Mouse (Mus musculus): ENCODE results near the gene H2-D1.

The H2-D1 gene

GRCm38 (mm10) chr17:35262664-35263522 lies at the start of gene H2-D1:
H2-D1 (plus strand) TSS chr17:35262730.
- peak; percentile 93 for DNase-seq

DNA sequence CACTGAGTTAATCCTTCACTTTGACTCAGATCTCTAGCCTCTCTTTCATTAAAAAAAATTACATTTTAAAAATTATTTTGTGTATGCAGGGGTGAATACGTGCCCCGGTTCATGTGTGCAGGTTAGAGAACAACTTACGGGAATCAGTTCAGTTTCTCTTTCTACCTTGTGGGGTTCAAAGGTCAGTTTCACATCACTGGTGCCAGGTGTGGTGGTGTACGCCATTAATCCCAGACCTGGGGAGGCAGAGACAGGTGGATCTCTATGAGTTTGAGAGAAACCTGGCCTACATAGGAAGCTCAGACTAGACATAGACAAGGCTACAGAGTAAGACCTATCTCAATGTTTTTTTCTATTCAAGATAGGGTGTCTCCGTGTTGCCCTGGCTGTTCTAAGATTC lies 49.5 kb upstream of the H2-D1 start:
- no peak for DNase-seq

GRCm38 (mm10) chr17:35218516-35219193 lies 43.9 kb upstream of the H2-D1 start:
- DNase-seq = no peak

DNA sequence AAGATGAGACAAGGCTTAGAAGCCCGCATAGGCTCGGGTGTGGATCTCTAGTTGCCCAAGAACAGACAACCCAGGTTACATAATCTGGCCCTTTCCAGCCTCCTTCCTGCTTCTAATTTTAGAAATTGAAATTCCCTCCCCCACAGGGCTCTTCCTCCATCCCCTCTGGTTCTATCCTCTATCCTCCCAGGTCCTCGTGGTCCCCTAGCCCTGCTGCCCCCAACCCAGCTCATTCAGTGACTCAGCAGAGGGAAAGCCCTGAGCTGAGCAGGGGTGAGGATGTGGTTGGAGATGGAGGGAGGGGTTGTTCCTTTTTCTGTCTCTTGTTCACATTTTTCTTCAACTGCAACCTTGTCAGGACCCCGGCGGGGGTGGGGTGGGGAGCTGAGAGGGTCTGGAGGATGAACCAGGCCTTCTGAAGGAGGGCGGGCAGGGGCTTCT lies 42.9 kb upstream of the H2-D1 start:
- DNase-seq = no peak

DNA sequence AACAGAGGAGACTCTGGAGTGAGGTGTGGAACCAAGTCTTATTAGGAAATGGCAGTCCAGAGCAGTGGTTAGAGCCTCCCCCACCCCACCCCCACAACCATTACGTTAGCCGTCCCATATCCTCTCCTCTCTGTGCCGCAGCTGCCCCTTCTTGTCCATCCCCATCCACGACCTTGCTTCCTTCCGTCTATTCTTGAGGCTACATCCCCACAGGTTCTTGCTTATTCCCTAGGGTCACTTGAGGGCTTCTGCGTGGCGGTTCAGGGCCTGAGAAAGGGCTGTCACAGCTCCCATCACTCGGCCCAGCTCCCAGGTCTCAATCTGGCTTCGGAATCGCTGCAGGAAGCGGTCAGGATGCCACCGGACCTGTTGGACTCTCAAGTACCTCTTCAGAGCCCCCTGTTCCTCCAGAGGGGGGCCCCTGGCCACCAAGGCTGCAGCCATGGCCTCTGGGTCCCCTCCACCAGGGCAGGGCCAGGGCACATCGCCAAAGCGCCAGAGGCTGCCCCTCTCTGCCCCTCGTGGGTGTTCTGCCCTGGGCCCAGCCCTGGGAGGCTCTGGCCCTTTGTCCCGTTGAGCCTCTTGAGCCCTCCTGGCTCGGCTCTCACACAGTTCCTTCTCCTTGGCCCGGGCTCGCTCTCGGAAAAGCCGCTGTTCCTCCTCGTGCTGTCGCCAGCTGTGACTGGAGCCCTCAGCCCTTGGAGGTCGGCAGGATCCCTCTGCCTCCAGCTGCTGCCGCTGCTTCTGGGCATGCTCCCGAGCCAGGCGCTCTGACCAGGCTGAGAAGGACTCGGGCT lies 42.2 kb upstream of the H2-D1 start, which contains the start of gene Gm16181:
TSS of gene Gm16181 (plus strand) at position 679 of the 797 bp plus-strand sequence.
- DNase-seq = peak; percentile 21

GRCm38 (mm10) chr17:35222299-35222698 lies 40.2 kb upstream of the H2-D1 start:
- DNase-seq = no peak

DNA sequence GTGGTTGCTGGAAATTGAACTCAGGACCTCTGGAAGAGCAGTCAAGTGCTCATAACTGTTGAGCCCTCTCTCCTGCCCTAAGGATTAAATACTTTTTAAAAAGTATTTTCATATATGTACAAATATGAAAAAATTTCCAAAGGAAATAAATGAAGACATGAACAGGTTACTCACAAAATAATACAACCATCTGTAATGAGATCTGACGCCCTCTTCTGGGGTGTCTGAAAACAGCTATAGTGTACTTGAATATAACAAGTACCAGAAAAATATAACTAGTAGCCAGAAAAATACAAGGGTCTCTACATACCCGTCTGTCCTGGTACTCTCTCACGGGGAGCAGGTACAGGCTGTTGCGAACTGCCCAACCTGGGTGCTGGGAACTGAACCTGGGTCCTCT lies 37.9 kb upstream of the H2-D1 start:
- DNase-seq = no peak

DNA sequence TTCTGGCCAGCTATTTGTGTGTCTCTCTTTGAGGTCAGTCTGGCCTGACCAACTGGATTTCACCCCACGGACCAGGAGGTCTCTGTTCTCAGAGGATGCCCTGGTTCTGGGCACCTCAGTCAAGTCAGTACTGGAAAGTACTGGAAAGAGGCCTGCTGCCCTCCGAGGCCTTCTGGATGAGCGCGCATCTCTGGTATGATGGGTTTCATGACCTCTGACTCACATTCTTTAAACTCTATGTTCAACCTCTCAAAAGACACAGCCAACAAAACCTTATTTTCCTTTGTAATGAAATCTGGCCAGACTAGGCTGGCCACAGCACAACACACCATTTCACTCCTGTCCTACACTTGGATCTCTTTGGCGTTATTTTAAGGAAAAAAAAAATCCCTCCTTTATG lies 37.1 kb upstream of the H2-D1 start:
- no peak for DNase-seq

- DNase-seq = no peak
Measured at GRCm38 (mm10) chr17:35226561-35227046, 35.9 kb upstream of the H2-D1 start.

- no peak for DNase-seq
Measured at GRCm38 (mm10) chr17:35231022-35231421, 31.5 kb upstream of the H2-D1 start.

- peak; percentile 75 for DNase-seq
Measured at GRCm38 (mm10) chr17:35232043-35232442, 30.5 kb upstream of the H2-D1 start.

GRCm38 (mm10) chr17:35232659-35233058 lies 29.9 kb upstream of the H2-D1 start:
- DNase-seq = no peak

DNA sequence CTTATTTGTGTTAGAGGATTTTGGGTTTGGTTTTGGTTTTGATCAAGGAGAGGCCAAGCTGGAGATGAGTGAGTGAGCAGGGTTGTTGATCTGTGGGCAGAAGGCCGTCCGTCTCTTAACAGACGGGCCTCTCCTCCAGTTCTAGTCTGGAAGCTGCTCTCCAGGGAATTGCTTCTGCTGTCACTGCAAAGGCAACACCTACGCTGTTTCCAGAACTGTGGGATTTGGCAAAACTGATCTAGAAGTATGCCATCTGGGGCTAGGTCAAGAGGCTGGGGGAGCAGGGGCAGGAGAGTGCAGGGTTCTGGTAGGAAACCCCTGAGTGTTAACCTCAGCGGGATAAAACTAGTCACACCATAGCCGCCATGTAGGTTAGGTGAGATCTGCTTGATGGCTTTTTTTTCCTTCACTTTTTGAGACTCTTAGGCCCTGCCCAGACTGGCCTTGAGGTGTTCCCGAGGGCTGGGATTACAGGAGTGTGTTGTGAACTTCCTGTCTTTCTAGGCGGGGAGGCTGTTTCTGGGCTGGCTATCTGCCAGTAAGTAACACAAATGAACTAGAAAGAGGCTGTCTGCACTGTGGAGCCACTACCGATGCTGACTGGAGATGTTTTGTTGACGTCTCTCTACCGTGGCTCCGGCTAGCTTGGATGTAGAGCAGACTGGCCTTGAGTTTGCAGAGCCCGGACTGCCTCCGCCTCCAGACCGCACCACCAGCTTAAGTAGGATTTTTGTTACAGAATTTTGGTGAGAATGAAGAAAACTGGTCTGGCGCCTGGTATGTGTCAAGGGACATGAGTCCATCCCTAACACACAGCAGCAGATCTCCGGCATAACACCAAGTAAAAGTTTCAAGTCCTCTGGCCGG lies 29.2 kb upstream of the H2-D1 start, which contains the start of gene Atp6v1g2:
TSS of gene Atp6v1g2 (plus strand) at position 547 of the 867 bp plus-strand sequence.
- peak; percentile 45 for DNase-seq

DNA sequence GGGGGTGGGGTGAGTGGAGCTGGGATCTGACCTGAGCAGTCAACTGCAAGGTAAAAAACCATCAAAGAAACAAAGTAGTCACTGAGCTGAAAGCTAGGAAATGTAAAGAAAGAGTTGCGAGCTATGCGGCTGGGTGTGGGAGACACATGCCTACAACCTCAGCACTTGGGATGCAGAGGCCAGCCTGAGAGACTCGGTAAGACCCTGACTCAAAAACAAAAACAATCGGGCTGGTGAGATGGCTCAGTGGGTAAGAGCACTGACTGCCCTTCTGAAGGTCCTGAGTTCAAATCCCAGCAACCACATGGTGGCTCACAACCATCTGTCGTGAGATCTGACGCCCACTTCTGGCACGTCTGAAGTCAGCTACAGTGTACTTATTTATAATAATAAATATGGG lies 28.4 kb upstream of the H2-D1 start:
- peak; percentile 50 for DNase-seq

DNA sequence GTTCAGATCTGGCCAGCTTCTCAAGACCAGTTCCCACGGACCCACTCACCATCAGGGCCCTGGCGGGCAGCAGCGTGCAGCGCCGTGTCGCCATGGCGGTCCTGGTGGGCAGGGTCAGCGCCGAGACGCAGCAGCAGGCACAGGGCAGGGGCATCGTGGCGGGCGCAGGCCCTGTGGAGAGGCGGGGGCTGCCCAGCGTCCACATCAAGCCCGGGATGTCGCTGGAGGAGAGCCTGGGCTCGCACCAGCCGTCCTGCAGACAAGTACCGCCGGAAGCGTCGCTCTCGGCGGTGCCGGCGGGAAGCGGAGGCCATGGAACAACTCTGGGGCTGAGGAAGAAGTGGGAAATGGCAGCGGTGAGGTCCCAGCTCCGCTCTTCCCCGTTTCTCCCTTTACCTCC lies 27.6 kb upstream of the H2-D1 start:
- peak; percentile 68 for DNase-seq

DNA sequence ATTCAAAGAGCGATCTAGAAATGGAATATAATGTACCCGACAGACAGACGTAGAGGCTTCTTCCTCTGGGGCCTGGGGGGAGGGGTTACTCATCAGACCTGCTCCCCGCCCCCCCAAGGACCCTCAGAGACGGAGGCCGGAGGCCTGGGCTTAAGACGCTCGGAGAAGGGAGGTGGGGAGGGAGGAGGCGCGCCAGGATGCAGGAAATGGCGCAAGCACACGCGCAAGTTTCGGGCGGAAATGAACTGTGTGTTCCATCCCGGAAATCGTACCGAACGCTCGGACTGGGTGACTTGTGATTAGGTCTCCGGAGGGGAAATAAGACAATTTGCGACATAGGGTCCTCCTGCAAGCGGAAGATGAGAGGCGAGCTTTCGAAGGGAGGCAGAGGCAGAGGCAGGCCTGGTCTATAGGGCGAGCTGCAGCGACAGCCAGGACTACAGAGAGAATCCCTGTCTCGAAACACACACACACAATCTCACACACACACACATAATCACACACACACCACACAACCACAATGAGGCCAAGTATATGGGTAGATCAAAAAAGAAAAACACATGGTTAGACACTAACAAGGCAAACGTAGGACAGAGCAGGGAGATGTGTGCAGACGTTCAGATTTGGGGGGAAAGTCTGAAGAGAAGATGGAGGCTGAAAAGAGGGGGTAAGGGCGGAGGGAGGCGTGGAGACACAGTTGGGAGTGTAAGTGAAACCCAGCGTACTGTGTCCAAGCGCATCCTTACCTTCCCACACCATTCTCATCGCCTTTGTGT lies 26.7 kb upstream of the H2-D1 start, which contains the start of gene Nfkbil1:
TSS of gene Nfkbil1 (minus strand) at position 179 of the 776 bp plus-strand sequence.
- DNase-seq = peak; percentile 94

DNA sequence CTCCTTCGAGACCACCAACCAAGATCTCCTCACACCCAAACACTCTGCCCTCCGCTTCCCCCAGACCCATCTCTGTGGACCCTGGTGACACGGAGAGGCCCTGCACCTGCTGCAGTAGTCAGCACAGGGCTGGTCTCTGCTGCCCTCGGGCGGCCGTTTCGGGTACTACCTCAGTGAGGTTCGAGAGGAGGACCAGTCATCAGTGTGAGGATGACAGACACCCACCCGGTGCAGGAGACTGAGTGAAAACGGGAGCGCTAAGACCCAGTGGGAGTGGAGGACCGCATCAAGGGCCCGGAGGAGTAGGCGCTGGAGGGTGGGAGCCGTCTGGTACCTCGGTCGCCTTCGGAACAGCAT lies 26.2 kb upstream of the H2-D1 start:
- DNase-seq = peak; percentile 97

DNA sequence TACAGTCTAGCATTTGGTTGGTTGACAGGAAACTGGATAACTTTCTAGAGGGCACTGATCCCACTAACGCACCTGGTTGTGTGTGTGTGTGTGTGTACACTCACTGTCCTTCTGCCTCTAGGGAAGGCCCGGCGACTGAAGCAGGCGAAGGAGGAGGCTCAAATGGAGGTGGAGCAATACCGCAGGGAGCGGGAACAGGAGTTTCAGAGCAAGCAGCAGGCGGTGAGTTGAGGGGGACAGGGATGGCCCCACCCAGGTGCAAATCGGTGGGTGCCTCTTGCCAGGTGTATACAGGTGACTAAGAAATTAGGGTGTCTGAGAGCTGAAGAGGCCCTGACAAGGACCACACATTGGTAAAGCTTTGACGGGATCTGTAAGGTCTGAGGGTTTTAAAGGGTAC lies 25.5 kb upstream of the H2-D1 start:
- peak; percentile 74 for DNase-seq

DNA sequence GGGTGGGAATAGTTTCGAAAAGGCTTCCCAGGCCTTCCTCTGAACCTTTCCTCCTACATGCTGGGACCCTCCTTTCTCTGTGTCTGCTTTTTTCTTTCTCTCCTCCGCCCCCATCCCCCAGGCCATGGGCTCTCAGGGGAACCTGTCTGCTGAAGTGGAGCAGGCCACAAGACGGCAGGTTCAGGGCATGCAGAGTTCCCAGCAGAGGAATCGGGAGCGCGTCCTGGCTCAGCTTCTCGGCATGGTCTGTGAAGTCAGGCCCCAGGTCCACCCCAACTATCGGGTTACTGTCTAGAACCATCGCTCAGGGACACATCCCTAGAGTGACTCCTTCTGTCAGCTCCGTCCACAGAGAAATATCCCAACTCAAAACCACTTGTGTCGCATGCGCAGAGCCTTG lies 25.0 kb upstream of the H2-D1 start:
- no peak for DNase-seq

DNA sequence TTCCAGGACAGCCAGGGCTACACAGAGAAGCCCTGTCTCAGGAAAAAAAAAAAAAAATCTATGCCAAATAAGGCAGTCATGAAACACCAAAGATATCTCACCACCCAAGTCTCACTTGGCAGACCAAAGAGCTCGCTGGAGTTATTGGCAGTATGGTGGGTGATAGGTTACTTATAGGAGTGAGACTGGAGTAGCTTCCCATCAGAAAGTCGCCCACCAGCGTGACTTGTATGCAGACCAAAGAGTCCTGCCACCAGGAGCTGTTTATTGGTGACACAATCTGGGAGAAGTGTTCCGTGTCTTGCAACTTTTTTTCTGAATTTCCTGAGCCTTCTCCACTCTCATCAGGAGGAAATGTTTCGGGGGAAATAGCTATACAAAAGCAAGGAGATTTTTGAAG lies 22.8 kb upstream of the H2-D1 start:
- peak; percentile 61 for DNase-seq
